Mouse (Mus musculus): ENCODE data around the gene Abcb8.

The Abcb8 gene

GRCm38 (mm10) chr5:24369767-24370166 is 23.7 kb upstream of the Abcb8 start:
- no peak for DNase-seq

GRCm38 (mm10) chr5:24373807-24374206 is 19.7 kb upstream of the Abcb8 start:
- DNase-seq = no peak

- DNase-seq = no peak
Measured at GRCm38 (mm10) chr5:24374216-24374615, 19.2 kb upstream of the Abcb8 start.

- no peak for DNase-seq
Measured at GRCm38 (mm10) chr5:24374666-24375328, 18.7 kb upstream of the Abcb8 start.

- no peak for DNase-seq
Measured at GRCm38 (mm10) chr5:24378700-24379099, 14.8 kb upstream of the Abcb8 start.

GRCm38 (mm10) chr5:24379501-24379900 is 14.0 kb upstream of the Abcb8 start:
- no peak for DNase-seq

GRCm38 (mm10) chr5:24380499-24380898 is 13.0 kb upstream of the Abcb8 start:
- DNase-seq = no peak

- DNase-seq = no peak
Measured at GRCm38 (mm10) chr5:24381486-24381885, 12.0 kb upstream of the Abcb8 start.

GRCm38 (mm10) chr5:24381988-24382387 is 11.5 kb upstream of the Abcb8 start:
- DNase-seq = no peak

GRCm38 (mm10) chr5:24383026-24383859 is 10.2 kb upstream of the Abcb8 start:
- peak; percentile 91 to 93 for DNase-seq

- DNase-seq = peak; percentile 67 to 77
Measured at GRCm38 (mm10) chr5:24384407-24384806, 9.1 kb upstream of the Abcb8 start.

- no peak for DNase-seq
Measured at GRCm38 (mm10) chr5:24385374-24385773, 8.1 kb upstream of the Abcb8 start.

GRCm38 (mm10) chr5:24385887-24386550 is 7.4 kb upstream of the Abcb8 start:
- no peak for DNase-seq

GRCm38 (mm10) chr5:24387264-24388241 is 5.9 kb upstream of the Abcb8 start:
- peak; percentile 86 to 93 for DNase-seq

GRCm38 (mm10) chr5:24388246-24388915 is 5.1 kb upstream of the Abcb8 start:
- no peak for DNase-seq

GRCm38 (mm10) chr5:24389011-24389657 is 4.3 kb upstream of the Abcb8 start:
- peak; percentile 43 to 46 for DNase-seq

- no peak for DNase-seq
Measured at GRCm38 (mm10) chr5:24389658-24390020, 3.8 kb upstream of the Abcb8 start.

GRCm38 (mm10) chr5:24391864-24392263 is 1.6 kb upstream of the Abcb8 start, which contains the start of gene Atg9b:
TSS of gene Atg9b (minus strand) at chr5:24392143.
- DNase-seq = no peak

GRCm38 (mm10) chr5:24392724-24393123 is 739 bp upstream of the Abcb8 start:
- DNase-seq = no peak

- peak; percentile 97 to 98 for DNase-seq
Measured at GRCm38 (mm10) chr5:24394165-24394894, 867 bp downstream of the Abcb8 start.
